Mouse (Mus musculus): ENCODE measurements around the gene Cyp2b13.
"Not testable (repeated sequence)": the region's sequence is repeated elsewhere in the genome, so short reads cannot be mapped to it uniquely, and the experiment has no call there.

Cyp2b13 gene

GRCm38 (mm10) chr7:26061197-26061596 is at the start of gene Cyp2b13:
Gene Cyp2b13, plus strand, starts transcription at chr7:26061497.
- not testable (repeated sequence) for DNase-seq (ENCODE audit: low spot score)

GRCm38 (mm10) chr7:26019814-26020332 is 41.4 kb upstream of the Cyp2b13 start:
- not testable (repeated sequence) for DNase-seq (ENCODE audit: low spot score)

GRCm38 (mm10) chr7:26054885-26055630 is 6.2 kb upstream of the Cyp2b13 start:
- DNase-seq (ENCODE audit: low spot score) = not testable (repeated sequence)

- not testable (repeated sequence) for DNase-seq (ENCODE audit: low spot score)
These were observed 10.4 kb downstream of the Cyp2b13 start for GRCm38 (mm10) chr7:26071677-26072076.

- DNase-seq (ENCODE audit: low spot score) = no peak
These were observed 21.3 kb downstream of the Cyp2b13 start for GRCm38 (mm10) chr7:26082595-26082994.

- DNase-seq (ENCODE audit: low spot score) = no peak
These were observed 26.1 kb downstream of the Cyp2b13 start for GRCm38 (mm10) chr7:26087391-26087790.

GRCm38 (mm10) chr7:26088578-26088977 is 27.3 kb downstream of the Cyp2b13 start:
- not testable (repeated sequence) for DNase-seq (ENCODE audit: low spot score)

- DNase-seq (ENCODE audit: low spot score) = not testable (repeated sequence)
These were observed 78.3 kb downstream of the Cyp2b13 start for GRCm38 (mm10) chr7:26139623-26140022.

- DNase-seq (ENCODE audit: low spot score) = not testable (repeated sequence)
These were observed 82.4 kb downstream of the Cyp2b13 start for GRCm38 (mm10) chr7:26143657-26144056.

Data from retina, embryonic 14.5 days (tissue).